Mouse (Mus musculus): ENCODE measurements around the gene Gm49661.

Gene Gm49661

DNA sequence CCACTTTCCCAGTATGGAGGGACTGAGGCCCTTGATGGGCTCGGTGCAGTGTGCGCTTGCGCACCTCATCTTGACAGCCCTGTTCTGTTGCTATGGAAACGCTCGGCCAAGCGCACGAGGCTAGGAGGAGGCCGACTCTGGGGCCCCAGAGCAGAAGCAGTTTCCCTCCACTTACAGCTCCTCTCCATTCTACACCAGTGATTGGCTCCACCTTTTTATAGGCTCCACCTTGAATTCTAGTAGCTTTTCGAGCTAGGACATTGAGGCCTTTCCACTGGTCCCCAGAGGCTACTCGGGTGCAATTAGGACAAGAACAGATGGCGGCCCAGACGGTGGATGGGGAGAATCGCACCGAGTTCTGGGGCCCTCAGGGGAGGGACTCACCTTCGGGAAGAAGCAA lies 34.4 kb downstream of the Gm49661 start:
- no peak for DNase-seq (ENCODE audit: low spot score in 2 of 2)

DNA sequence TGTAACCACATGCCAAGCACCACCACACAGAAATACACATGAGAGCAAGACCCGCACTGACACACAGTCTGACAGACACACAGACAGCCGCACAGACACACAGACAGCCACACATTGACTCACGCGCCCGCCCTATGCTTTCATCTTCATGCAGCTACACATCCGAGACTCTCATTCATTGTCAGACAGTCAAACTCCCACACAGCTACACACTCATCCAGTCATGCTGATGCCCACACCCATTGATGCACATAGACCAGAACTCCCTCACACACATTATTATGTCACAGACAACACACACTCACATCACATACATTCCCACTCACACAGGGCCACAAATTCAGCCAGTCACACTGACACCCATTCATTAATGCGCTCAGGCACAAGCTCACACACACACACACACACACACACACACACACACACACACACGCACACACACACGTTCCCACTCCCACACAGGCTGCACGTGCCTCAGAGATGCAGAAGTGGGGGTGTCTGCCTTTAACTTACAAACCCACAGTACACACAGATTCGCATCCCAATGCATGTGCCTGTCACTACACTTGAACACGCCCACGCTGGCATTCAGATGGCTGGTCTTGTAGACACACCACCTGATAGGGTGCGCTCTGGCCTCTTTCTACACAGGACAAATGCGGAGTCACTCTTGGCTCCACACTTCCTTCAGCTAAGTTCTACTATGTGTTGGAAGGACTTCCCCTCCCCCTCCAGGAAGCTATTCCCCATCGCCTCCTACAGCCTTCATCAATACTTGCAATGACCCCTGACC lies 35.3 kb downstream of the Gm49661 start:
- no peak for DNase-seq (ENCODE audit: low spot score in 2 of 2)

DNA sequence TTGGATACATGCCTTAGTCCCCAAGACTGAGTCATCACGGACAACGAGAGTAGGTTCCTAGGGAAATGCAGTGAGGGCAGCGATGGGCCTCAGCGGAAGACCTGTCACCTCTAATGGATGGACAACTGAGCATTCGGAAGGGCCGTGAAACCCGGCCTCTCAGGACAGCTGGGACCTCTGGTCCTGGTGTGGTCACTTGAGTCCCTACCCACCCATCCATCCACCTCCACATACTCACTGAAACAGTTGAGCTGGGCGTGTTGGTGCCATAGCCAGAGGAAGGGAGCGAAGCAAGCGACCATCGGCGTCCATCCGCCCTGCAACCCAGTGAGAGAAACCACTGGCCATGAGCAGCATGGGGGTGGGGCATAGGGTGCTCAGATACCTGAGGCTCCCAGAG lies 38.7 kb downstream of the Gm49661 start:
- DNase-seq (ENCODE audit: low spot score in 2 of 2): no peak

DNA sequence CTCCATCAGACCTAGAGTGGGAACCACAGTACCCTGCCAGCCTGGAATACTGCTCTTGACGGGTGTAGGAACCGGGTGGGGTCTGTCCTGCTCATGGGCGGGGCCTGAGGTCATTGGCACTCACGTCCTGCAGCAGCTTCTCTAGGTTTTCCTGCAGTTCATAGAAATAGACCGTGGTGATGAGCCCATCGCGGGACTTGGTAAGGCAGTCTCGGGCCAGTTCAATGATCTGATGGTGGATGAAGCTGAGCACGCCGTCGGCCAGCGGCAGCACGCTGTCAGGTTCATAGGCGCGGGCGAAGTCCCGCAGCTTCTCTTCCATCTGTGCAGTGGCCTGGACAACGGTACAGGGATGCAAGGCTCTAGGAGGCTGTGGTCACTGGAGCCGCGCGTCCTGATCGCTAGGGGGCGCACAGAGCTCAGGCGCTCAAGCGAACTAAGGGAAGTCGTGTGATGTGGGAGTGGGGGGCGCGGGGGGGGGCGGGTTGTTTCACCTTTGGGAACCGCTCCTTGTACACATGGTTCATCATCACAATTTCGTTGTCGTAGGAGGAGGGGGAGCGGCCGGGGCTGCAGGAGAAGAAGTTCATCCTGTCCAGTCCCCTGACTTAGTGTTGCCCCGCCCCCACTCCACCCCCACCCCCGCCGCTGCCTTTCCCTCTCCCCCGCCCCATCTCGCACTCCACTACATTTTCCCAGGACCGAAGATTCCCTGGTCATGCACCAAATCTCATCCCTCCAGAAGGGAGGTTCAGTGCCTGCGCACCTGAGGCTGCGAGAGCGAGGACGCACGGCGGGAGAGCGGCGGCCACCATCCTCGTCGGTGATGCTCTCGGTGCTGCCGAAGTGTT lies 40.6 kb downstream of the Gm49661 start:
- DNase-seq (ENCODE audit: low spot score in 2 of 2): peak; percentile 65 to 88

DNA sequence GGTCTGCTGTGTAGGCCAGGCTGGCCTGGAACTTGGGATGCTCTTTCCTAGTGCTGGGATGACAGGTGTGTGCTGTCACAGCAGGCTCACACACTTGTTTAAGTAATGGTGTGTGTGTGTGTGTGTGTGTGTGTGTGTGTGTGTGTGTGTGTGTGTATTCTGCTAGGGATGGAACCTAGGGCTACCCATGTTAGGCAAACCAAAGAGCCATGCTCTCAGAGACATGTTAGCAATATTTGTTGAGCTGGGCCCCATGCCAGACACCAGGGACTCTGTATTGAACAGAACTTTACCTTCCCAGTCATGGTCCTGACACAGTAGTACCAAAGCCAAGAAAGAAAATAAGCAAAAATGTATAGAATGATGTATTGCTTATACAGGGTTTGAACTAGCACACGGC lies 41.7 kb downstream of the Gm49661 start:
- no peak for DNase-seq (ENCODE audit: low spot score in 2 of 2)

DNA sequence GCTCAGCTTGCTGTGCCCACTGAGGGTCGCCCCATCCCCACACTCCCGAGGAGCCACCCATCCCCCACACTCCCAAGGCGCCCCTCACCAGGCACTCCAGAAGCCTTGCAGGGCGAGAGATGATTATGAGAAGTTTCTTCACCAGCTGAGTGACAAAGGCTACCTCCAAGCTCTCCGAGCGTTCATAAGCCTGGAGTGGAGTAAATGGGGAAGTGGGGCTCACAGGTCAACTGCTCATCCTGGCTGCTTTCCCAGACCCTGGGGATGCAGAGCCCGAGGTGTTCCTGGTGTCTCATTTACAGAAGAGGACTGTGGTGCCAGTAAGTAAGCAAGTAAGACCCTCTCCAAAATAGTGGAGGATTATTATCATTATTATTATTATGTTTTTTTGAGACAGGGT lies 43.7 kb downstream of the Gm49661 start:
- no peak for DNase-seq (ENCODE audit: low spot score in 2 of 2)

DNA sequence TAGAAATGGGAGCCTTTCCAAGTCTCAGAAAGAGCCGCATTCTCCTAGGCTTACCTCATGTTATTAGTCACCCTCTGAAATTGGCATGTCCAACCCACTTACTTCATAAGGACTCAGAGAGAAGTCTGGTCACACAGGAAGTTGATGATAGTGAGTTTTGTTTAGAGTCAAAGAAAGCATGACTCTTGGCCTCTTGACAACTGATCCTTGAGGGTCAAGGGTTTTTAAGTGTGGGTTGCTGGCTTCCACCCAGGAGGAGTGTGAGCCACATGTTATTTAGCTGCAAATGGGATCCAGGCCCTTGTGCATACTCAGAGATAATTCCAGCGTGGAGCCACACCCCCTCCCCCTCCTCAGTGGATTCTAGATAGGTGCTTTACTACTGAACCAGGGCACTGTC lies 47.6 kb downstream of the Gm49661 start:
- no peak for DNase-seq (ENCODE audit: low spot score in 2 of 2)

DNA sequence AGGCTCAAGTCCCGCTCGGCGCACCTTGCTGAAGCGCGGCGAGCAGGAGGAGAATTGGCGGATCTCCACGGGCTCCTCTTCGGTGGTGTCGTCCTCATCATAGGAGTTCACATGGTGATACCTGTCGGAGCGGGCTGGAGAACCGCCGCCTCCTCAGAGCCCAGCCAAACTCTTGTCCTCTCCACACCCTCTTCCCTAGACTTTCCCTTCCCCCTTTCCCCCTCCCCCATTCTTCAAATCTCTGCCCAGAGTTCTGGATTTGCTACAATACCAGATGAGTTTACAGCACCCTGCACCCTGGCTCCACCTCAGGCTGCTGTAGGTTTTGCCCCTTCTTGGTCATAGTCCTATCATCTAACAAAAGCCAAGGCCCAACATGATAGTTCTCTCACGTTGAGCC lies 50.6 kb downstream of the Gm49661 start:
- no peak for DNase-seq (ENCODE audit: low spot score in 2 of 2)

DNA sequence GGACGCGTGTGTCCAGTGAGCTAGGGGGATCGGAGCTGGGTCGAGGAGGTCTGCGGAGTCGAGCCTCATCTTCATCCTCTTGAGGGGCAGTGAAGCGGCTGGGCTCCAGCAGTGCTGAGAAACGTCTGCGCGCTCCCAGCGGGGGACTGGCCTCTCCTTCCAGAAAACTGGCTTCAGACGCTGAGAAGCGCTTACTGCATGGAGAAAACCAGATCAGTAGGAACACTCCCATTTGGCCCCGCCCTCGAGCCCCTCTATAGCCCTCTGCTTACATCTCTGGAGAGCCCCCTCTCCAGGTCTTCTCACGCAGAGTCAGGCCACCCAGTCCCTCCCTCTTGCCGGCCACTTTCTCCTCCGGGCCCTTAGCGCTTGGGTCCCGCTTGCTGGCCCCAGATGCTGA lies 51.5 kb downstream of the Gm49661 start:
- no peak for DNase-seq (ENCODE audit: low spot score in 2 of 2)
